13 mouse cellular contexts compared by ENCODE assay signal in the genomic region with DNA sequence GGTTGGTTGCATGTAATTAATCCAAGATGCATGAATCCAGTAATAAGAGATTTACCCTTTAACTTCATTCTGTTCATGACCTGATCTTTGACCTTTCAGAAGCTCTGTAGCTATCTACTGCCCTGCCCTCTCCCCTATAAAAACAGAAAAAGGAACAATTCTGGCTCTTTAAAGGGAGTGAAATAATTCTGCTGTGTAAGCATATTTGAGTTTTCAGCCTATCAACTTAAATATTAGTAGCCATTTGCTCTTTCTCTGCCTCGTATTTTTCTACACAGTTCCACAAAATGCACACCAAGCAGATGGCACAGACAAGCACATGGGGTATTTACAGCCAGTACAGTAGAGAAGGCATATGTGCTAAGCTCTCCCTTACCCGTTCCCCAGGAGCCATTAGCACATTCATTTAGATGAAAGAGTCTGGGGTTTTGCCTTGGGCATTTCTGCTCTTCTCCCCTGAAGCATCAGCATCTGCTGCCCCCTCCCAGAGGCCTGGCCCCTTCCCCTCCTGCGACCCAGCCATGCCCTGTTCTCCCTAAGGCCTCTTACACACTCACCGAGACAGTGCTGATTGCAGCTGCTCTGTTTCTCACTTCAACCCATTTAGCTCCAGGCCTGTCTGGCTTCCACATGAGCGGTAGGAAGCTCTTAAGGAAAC. TPM values are rescaled to one million over a fixed set of nuclear protein-coding genes. Genes with fewer than 3 reads are reported as not detected.
DNase-seq lines count a peak whose midpoint lies in the region; ATAC-seq and TF ChIP-seq lines count a peak whose summit lies in the region.
"Had no signal": no experiment of that assay in that cellular context is flagged by ENCODE, and none has a peak within 500 bp of the region (broad histone marks: within the 10 kb centered on the region; RNA-seq: fewer than 3 reads in every experiment).

No protein-coding gene starts in this region.

- DNase-seq in adrenal gland, postnatal 14 days, result peak; percentile 3
- no peak for DNase-seq in adrenal gland, postnatal 25 days
- DNase-seq in midbrain, embryonic 10.5 days (ENCODE audit: low spot score), result peak; percentile 17
- DNase-seq in midbrain, postnatal 0 days (ENCODE audit: low spot score), result no peak
- peak; percentile 47 for DNase-seq in retina, embryonic 14.5 days (ENCODE audit: low spot score)
- DNase-seq in natural killer cell, adult 2 months (ENCODE audit: low spot score in 2 of 2), result no peak
- DNase-seq in yolk sac, embryonic 10.5 days (ENCODE audit: low spot score), result no peak
- DNase-seq: adrenal gland, adult 8-10 months; lung, postnatal 14 days had no signal

- peaks cover 13% of the 10 kb centered on the region for H3K36me3 ChIP-seq in midbrain, embryonic 10.5 days
- H3K36me3 ChIP-seq in midbrain, postnatal 0 days (ENCODE audit: insufficient read depth, low read length), result 0 out of 2 replicates have a peak, but pooled peaks cover 4% of the 10 kb centered on the region
- no peaks in the 10 kb centered on the region for H3K36me3 ChIP-seq in intestine, embryonic 16.5 days (ENCODE audit: control insufficient read depth, insufficient read depth, low read length)
- H3K36me3 ChIP-seq: heart, embryonic 15.5 days had no signal

- no peak for ATAC-seq in midbrain, postnatal 0 days (ENCODE audit: low FRiP score)
- no peak for ATAC-seq in intestine, embryonic 16.5 days

- H3K4me1 ChIP-seq in midbrain, embryonic 10.5 days, result peaks cover 40% of the 10 kb centered on the region
- no peaks in the 10 kb centered on the region; the same call in 1 of the 2 replicates for H3K4me1 ChIP-seq in midbrain, postnatal 0 days (ENCODE audit: insufficient read depth, low read length)
- peaks cover 20% of the 10 kb centered on the region for H3K4me1 ChIP-seq in intestine, embryonic 16.5 days (ENCODE audit: control insufficient read depth, insufficient read depth, low read length)

- no peak for TF ChIP-seq CTCF in midbrain, postnatal 0 days (IDR thresholded peaks at IDR 0.05)

- H3K4me2 ChIP-seq in midbrain, postnatal 0 days (ENCODE audit: low read depth, low read length, poor library complexity, severe bottlenecking), result no peak overlapping the region
- H3K4me2 ChIP-seq in intestine, embryonic 16.5 days (ENCODE audit: low read depth, low read length), result no peak overlapping the region
- H3K4me2 ChIP-seq: heart, embryonic 15.5 days; limb, embryonic 13.5 days had no signal

- no peak overlapping the region for H3K4me3 ChIP-seq in midbrain, embryonic 10.5 days
- H3K4me3 ChIP-seq in midbrain, postnatal 0 days (ENCODE audit: low read depth, low read length), result no peak overlapping the region
- H3K4me3 ChIP-seq in intestine, embryonic 16.5 days (ENCODE audit: low read length), result no peak overlapping the region
- H3K4me3 ChIP-seq: heart, embryonic 15.5 days; limb, embryonic 13.5 days had no signal

- no peaks in the 10 kb centered on the region for H3K9me3 ChIP-seq in midbrain, embryonic 10.5 days (replicated peaks)
- no peaks in the 10 kb centered on the region for H3K9me3 ChIP-seq in midbrain, postnatal 0 days (ENCODE audit: low read length)
- H3K9me3 ChIP-seq in intestine, embryonic 16.5 days (ENCODE audit: control insufficient read depth, low read length), result no peaks in the 10 kb centered on the region
- H3K9me3 ChIP-seq: heart, embryonic 15.5 days; limb, embryonic 13.5 days had no signal

- H3K9ac ChIP-seq in midbrain, postnatal 0 days (replicated peaks; ENCODE audit: low read length, poor library complexity, severe bottlenecking), result no peak overlapping the region
- H3K9ac ChIP-seq in intestine, embryonic 16.5 days (ENCODE audit: low read depth, low read length), result no peak overlapping the region
- H3K9ac ChIP-seq: heart, embryonic 15.5 days; limb, embryonic 13.5 days had no signal

- 71% methylated on average over 5 of the region's 5 CpGs for WGBS in midbrain, embryonic 10.5 days
- 41% methylated on average over 5 of the region's 5 CpGs for WGBS in midbrain, postnatal 0 days
- 35% methylated on average over 5 of the region's 5 CpGs for WGBS in intestine, embryonic 16.5 days

- H3K27me3 ChIP-seq in midbrain, embryonic 10.5 days (ENCODE audit: low read depth, poor library complexity, severe bottlenecking), result no peaks in the 10 kb centered on the region
- H3K27me3 ChIP-seq in midbrain, postnatal 0 days (ENCODE audit: insufficient read depth, low read length), result no peaks in the 10 kb centered on the region
- no peaks in the 10 kb centered on the region for H3K27me3 ChIP-seq in intestine, embryonic 16.5 days (replicated peaks; ENCODE audit: control insufficient read depth, insufficient read depth, low read length)
- H3K27me3 ChIP-seq: heart, embryonic 15.5 days; limb, embryonic 13.5 days had no signal

- H3K27ac ChIP-seq in midbrain, embryonic 10.5 days (replicated peaks), result peak overlapping the region; percentile 28; the same call in 1 of the 2 replicates
- no peak overlapping the region for H3K27ac ChIP-seq in midbrain, postnatal 0 days (ENCODE audit: low read depth, low read length)
- 0 out of 2 replicates have a peak overlapping the region, but pooled peaks have one; percentile 13 for H3K27ac ChIP-seq in intestine, embryonic 16.5 days (ENCODE audit: low read length)
- H3K27ac ChIP-seq: heart, embryonic 15.5 days; kidney, postnatal 0 days; limb, embryonic 13.5 days had no signal

RNA-seq across cellular contexts. Expression of a gene that starts 58.3 kb away (rescaled TPM):
- total RNA-seq in adrenal gland, postnatal 14 days (2021), result 51.8 and 73.6 TPM in 2 replicates
- total RNA-seq in adrenal gland, postnatal 25 days (2021), result 47.7 and 49.6 TPM in 2 replicates
- 24.3 and 28.9 TPM in 2 replicates for polyA plus RNA-seq in midbrain, embryonic 10.5 days (2016; fragmentation: Nextera tagmentation; extraction: Ambion mirVana)
- total RNA-seq in midbrain, postnatal 0 days (2014; rRNA removed), result 121 and 133 TPM in 2 replicates
- 75.6 and 82.9 TPM in 2 replicates for polyA plus RNA-seq in midbrain, postnatal 0 days (2015; fragmentation: Nextera tagmentation; extraction: Ambion mirVana)
- polyA plus RNA-seq in intestine, embryonic 16.5 days (2015; fragmentation: Nextera tagmentation; extraction: Ambion mirVana), result 14.5 and 16.1 TPM in 2 replicates

Comparison
In these comparisons a context has a peak if more than half of its experiments do, and no peak if none do; other contexts are left out.
1. DNase-seq: peak in adrenal gland, postnatal 14 days (single experiment), midbrain, embryonic 10.5 days (single experiment) and retina, embryonic 14.5 days (single experiment); none in adrenal gland, postnatal 25 days (single experiment), midbrain, postnatal 0 days (single experiment), natural killer cell, adult 2 months (0 of 2) and yolk sac, embryonic 10.5 days (single experiment).